Mouse (Mus musculus): ENCODE results near the gene Tpsb2. TPM values are rescaled to one million over a fixed set of nuclear protein-coding genes. Genes with fewer than 3 reads are reported as not detected.

Tpsb2 gene
- total RNA-seq, 2 experiments from 2014 or later: not detected

DNA sequence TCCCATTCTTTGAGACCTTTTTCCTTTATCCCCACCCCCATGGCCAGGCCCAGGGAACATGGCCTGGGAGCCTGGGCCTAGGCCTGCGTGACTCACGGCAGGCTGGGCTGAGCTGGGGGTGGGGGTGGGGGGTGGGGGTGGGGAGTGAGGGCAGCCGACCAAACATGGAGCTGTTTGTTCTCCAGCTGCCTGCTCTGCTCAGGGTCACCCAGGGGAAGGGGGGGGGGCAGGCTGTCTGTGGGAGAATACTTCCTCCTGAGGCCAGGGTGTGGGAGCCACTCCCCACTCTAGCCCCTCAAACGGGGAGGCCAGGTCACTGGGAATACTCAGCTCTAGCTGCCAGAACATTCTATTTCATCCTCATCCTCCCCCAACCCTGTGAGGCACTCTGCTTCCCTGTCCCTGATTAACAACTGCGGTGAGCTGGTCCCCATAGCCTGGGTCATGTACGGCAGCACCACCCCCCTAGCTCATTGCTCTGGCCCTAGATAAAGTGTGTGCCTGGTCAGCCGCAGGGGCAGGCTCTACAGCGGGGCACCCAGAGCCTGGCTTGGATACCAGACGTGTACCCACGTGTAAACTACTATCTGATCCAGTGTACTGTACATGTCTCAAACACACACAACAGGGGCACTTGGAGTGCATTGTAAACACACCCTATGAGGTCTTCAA lies 39.3 kb downstream of the Tpsb2 start:
- no peak for ATAC-seq (replicated peaks; ENCODE audit: low FRiP score, poor library complexity, severe bottlenecking)

DNA sequence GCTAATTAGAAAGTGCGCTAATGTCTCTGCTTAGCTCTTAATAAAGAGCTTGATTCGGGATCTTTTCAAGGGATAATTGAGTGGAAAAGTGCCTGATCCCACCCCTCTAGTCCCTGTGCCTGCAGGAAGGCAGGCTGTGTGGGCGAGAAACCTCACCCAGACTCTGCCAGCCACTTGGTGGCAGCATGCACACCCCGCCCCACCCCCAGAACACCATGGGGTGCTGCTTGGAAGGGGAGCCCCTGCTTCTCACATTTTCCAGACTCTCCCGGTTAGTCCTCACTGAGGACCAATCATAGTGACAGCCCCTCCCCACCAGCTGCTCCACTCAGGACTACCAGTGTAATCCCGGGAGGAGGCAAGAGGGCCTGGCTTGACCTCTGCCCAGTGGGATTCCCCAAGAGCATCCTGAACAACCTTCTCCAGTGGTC lies 39.9 kb downstream of the Tpsb2 start:
- no peak for ATAC-seq (replicated peaks; ENCODE audit: low FRiP score, poor library complexity, severe bottlenecking)

DNA sequence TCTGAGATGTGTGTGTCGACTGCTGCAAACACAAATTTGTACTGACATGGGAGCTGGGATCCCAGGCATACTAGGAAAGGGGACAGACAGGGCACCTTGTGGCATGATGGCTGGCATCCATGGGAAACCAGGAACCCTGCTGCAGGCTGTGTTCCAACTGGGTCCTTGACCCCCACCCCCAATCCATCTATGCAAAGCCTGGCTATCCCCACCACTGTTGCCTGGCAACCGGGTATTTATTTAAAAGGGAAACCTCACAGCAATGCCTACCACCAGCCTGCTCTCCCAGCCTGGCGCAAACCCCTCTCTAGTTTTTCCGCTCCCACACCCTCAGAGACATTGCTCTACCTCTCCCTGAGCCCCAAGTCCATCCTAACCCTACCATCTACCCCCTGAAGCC lies 41.2 kb downstream of the Tpsb2 start:
- no peak for ATAC-seq (replicated peaks; ENCODE audit: low FRiP score, poor library complexity, severe bottlenecking)

DNA sequence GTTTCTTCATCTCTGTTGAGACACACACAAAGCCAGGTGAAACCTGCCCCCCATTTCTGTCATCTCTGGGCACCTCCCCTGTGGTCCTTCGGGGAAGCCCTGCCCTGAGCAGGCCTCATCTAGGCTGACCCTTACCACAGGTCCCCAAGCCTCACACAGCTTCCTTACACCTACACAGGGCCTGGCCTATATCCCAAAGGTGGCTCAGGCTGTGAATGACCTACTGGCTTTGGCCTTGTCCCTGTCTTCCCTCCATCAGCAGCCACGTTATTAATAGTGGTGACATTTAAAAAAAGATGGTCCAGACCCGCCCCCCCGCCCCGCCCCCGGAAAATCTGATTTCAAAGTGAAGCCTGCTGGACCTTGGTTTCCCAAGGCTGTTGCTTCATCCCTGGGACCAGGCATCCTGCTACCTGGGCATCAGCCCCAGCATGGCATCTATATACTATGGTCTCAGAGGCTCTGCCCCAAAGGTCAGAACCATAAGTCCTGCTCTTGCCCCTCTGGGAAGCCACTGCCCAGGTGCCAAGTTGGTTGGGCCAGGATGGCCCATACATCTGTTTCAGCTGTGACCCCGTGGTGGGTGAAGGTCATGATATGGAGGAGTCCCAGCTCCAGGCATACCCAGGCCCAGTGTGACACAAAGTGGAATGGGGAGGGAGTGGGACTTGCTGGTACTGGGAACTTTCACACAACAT lies 42.3 kb downstream of the Tpsb2 start:
- ATAC-seq (replicated peaks; ENCODE audit: low FRiP score, poor library complexity, severe bottlenecking): no peak

DNA sequence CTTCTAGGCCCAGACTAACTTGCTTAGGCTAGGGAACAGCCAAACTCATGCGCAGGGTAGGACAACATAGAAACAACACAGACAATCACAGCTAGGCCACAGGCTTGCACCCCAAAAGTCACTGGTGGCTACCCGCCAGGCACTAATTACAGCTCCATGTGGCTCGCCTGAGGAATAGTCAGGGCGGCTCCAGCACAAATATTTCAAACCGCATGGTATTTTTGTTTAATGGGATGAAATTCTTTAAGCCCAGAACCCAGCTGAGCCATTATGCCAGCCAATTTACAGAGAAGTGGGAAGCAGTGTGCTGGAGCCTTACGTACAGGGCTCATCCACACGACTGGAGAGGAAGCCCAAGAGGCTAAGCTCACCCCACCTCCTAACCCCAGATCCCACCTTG lies 43.5 kb downstream of the Tpsb2 start:
- no peak for ATAC-seq (replicated peaks; ENCODE audit: low FRiP score, poor library complexity, severe bottlenecking)

DNA sequence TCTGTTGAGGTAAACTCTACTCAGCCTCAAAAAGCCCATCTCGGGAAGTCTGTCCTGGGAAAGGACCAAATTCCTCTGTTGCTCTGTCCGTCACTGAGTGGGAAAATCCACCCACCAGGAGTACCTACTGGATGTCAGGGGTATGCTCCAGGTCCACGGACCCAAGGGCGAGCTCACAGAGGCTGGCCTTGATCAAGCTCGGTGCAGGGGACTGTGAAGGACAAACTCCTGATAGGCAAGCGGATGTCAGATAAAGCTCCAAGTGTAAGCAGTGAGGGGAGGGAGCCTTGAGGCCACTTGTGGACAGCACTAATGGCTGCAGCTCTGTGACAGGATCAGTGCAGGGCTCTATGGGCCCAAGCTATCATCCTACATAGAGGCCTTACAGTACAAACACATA lies 44.1 kb downstream of the Tpsb2 start:
- no peak for ATAC-seq (replicated peaks; ENCODE audit: low FRiP score, poor library complexity, severe bottlenecking)

DNA sequence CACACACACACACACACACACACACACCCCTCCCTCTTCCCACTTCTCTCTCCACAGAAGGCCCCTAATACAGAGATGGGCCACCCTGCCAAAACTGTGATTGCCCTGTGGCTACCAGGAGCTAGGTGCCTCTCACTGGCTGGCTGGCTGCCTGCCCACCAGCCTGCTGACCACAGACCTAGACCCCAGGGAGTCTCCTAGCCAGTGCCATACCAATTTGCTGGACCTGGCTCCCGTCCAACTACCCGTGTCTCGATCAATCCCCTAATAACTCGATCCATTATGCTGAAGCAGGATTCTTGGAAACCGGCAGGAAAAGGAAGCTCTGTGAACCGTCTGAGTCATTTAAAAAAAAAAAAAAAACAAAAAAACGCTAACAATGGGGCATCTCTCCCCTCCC lies 44.7 kb downstream of the Tpsb2 start:
- ATAC-seq (replicated peaks; ENCODE audit: low FRiP score, poor library complexity, severe bottlenecking): no peak

DNA sequence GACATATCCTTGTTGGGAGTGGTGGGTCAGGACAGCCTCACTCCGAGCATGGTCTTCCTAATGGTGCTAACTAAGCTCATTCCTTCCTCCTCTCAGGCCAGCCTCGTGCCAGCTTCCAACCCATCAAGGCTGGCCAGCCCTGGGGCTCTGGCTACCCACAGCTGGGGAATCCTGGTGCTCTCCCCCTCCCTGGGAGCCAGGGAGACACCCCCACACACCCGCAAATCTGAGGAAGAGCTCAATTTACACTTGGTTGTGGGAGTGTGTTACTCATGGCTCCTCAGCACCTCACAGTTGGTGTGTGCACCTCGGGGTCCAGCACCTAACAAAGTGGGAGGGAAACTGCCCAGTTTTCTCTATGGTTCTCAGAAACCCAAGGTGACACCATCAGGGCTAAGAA lies 45.1 kb downstream of the Tpsb2 start:
- ATAC-seq (replicated peaks; ENCODE audit: low FRiP score, poor library complexity, severe bottlenecking): no peak

DNA sequence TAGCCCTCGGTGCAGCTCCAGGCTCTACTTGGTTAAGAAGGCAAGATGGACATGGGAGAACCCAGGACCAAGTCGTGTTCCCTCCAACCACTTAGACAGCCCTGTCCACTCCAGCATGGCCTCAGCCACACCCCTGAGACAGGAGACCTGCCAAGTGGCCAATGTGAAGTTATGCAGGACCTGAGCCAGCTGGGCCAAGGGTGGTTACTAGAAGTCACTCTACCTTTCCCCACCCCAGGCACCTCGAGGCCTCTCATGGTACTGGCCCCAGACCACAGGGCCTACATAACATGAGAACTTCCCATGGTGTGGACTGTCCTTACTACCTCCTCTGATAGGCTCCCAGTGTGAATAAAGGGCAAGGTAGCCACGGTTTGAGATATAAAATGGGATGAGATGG lies 48.1 kb downstream of the Tpsb2 start:
- ATAC-seq (replicated peaks; ENCODE audit: low FRiP score, poor library complexity, severe bottlenecking): 0 out of 2 replicates have a peak, but pooled peaks have one; percentile 10

DNA sequence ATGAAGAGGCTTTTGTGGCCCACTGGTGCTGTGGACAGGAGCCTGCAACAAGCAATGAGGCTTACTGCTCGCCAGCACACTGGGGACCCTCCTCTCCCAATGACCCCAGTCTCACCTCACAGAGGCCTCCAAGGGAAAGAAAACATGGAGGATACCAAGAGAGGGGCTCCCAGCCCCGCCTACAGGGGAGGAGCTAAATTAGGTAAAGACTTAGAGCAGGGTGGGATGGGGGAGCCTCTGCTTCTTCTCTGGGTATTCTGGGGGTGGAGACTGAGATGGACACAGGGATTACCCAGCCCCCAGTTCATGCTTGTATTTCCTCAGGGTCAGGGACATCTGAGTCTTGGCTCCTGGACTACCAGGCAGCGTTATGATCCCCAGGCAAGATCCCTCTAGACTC lies 48.8 kb downstream of the Tpsb2 start:
- no peak for ATAC-seq (replicated peaks; ENCODE audit: low FRiP score, poor library complexity, severe bottlenecking)

DNA sequence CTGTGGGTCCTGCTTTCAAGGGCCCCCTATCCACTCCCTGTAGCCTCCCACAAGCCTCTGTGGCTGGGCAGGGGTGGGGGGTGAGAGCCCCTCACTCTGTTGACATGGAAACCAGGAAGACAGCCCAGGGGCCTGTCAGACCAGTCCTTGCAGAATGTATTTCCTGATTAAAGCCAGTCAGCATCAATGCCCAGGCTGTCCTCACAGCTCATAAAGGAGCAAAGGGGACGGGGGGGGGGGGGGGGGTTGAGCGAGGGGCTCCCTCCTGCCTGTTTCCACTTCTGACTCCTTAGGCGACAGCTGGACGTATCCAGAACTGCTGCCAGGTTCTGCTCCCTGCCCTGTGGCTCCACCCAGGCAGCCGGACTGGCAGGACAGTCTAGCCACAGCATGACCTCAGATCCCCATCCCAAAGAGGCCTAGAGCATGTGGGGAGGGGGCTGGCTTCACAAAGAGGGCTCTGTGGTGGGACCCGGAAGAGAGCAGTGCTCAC lies 49.4 kb downstream of the Tpsb2 start:
- no peak for ATAC-seq (replicated peaks; ENCODE audit: low FRiP score, poor library complexity, severe bottlenecking)

DNA sequence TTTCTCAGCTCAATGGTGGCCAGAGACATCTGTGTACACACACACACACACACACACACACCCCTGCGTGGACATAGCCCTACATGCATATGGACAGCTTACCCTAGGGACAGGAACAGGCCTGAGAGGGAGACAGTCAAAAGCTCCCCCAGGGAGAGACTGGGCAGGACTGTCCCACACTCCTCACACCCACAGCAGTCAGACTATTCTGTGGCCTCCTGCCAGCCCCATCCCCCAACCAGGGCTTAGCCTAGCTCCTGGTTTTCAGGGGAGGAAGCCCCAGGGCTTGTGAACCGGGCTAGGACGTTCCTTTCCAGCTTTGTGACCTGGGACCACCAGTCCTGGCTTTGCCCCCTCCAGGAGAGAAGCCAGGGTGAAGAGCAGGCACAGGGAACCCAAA lies 50.1 kb downstream of the Tpsb2 start:
- ATAC-seq (replicated peaks; ENCODE audit: low FRiP score, poor library complexity, severe bottlenecking): no peak

DNA sequence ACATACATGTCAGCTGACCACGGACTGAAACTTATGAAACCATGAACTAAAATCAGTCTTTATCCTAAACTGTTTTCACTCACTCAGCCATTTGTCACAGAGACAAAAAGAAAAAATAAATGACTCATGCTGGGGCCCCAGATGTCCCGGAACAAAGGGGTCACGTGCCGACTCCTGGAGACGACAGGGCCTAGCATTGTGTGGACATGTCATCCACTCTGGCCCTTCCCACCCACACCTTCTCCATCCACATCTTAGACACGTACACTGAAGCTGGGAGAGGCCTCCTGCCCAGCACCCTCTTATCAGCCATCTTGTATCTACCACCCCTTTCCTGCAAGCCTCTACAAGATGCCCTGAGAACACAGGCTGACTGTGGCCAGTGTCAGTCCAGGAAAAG lies 51.9 kb downstream of the Tpsb2 start:
- no peak for ATAC-seq (replicated peaks; ENCODE audit: low FRiP score, poor library complexity, severe bottlenecking)

Other genes with a start within 250 kb of the Tpsb2 start
- gene Ptx4, start 245.5 kb upstream of the Tpsb2 start, total RNA-seq (2015; ENCODE audit: low replicate concordance): not detected in 2 replicates
- not detected in 2 replicates for gene Ptx4, start 245.5 kb upstream of the Tpsb2 start, total RNA-seq (2017; ENCODE audit: low replicate concordance)
- gene Clcn7, start 232.9 kb upstream of the Tpsb2 start, total RNA-seq (2015; ENCODE audit: low replicate concordance): 17.3 and 23.1 TPM in 2 replicates
- gene Clcn7, start 232.9 kb upstream of the Tpsb2 start, total RNA-seq (2017; ENCODE audit: low replicate concordance): 20.0 and 22.6 TPM in 2 replicates
- not detected in 2 replicates for gene Ccdc154, start 203.8 kb upstream of the Tpsb2 start, total RNA-seq (2015; ENCODE audit: low replicate concordance)
- gene Ccdc154, start 203.8 kb upstream of the Tpsb2 start, total RNA-seq (2017; ENCODE audit: low replicate concordance): 2.6 TPM in 1 of 2 replicates, not detected in the other
- gene Gm38655, start 190.8 kb upstream of the Tpsb2 start, total RNA-seq (2015; ENCODE audit: low replicate concordance): not detected in 2 replicates
- not detected in 2 replicates for gene Gm38655, start 190.8 kb upstream of the Tpsb2 start, total RNA-seq (2017; ENCODE audit: low replicate concordance)
- 5.0 and 7.9 TPM in 2 replicates for gene BC003965, start 181.8 kb upstream of the Tpsb2 start, total RNA-seq (2015; ENCODE audit: low replicate concordance)
- gene BC003965, start 181.8 kb upstream of the Tpsb2 start, total RNA-seq (2017; ENCODE audit: low replicate concordance): 2.0 and 3.5 TPM in 2 replicates
- 28.8 and 41.9 TPM in 2 replicates for gene Unkl, start 177.9 kb upstream of the Tpsb2 start, total RNA-seq (2015; ENCODE audit: low replicate concordance)
- 29.3 and 36.7 TPM in 2 replicates for gene Unkl, start 177.9 kb upstream of the Tpsb2 start, total RNA-seq (2017; ENCODE audit: low replicate concordance)
- gene Gnptg, start 126.2 kb upstream of the Tpsb2 start, total RNA-seq (2015; ENCODE audit: low replicate concordance): 10.5 and 13.8 TPM in 2 replicates
- 5.8 and 8.4 TPM in 2 replicates for gene Gnptg, start 126.2 kb upstream of the Tpsb2 start, total RNA-seq (2017; ENCODE audit: low replicate concordance)
- 2.9 TPM in 1 of 2 replicates, not detected in the other for gene Tsr3, start 126.1 kb upstream of the Tpsb2 start, total RNA-seq (2015; ENCODE audit: low replicate concordance)
- 3.1 and 6.5 TPM in 2 replicates for gene Tsr3, start 126.1 kb upstream of the Tpsb2 start, total RNA-seq (2017; ENCODE audit: low replicate concordance)
- gene Baiap3, start 109.9 kb upstream of the Tpsb2 start, total RNA-seq (2015; ENCODE audit: low replicate concordance): not detected in 2 replicates
- not detected in 2 replicates for gene Baiap3, start 109.9 kb upstream of the Tpsb2 start, total RNA-seq (2017; ENCODE audit: low replicate concordance)
- 197 and 220 TPM in 2 replicates for gene Ube2i, start 91.7 kb upstream of the Tpsb2 start, total RNA-seq (2015; ENCODE audit: low replicate concordance)
- gene Ube2i, start 91.7 kb upstream of the Tpsb2 start, total RNA-seq (2017; ENCODE audit: low replicate concordance): 152 and 166 TPM in 2 replicates
- gene Prss34, start 67.9 kb upstream of the Tpsb2 start, total RNA-seq (2015; ENCODE audit: low replicate concordance): 101 and 104 TPM in 2 replicates
- 38.0 and 42.1 TPM in 2 replicates for gene Prss34, start 67.9 kb upstream of the Tpsb2 start, total RNA-seq (2017; ENCODE audit: low replicate concordance)
- 2.5 TPM in 1 of 2 replicates, not detected in the other for gene Prss28, start 57.7 kb upstream of the Tpsb2 start, total RNA-seq (2015; ENCODE audit: low replicate concordance)
- gene Prss28, start 57.7 kb upstream of the Tpsb2 start, total RNA-seq (2017; ENCODE audit: low replicate concordance): not detected in 2 replicates
- not detected in 2 replicates for gene Prss29, start 47.7 kb upstream of the Tpsb2 start, total RNA-seq (2015; ENCODE audit: low replicate concordance)
- gene Prss29, start 47.7 kb upstream of the Tpsb2 start, total RNA-seq (2017; ENCODE audit: low replicate concordance): not detected in 2 replicates
- not detected in 2 replicates for gene Tpsab1, start 20.7 kb upstream of the Tpsb2 start, total RNA-seq (2015; ENCODE audit: low replicate concordance)
- not detected in 2 replicates for gene Tpsab1, start 20.7 kb upstream of the Tpsb2 start, total RNA-seq (2017; ENCODE audit: low replicate concordance)
- not detected in 2 replicates for gene Tpsg1, start 3.0 kb downstream of the Tpsb2 start, total RNA-seq (2015; ENCODE audit: low replicate concordance)
- gene Tpsg1, start 3.0 kb downstream of the Tpsb2 start, total RNA-seq (2017; ENCODE audit: low replicate concordance): not detected in 2 replicates
- gene Cacna1h, start 67.5 kb downstream of the Tpsb2 start, total RNA-seq (2015; ENCODE audit: low replicate concordance): 10.5 TPM in 1 of 2 replicates, not detected in the other
- gene Cacna1h, start 67.5 kb downstream of the Tpsb2 start, total RNA-seq (2017; ENCODE audit: low replicate concordance): 0.91 and 2.3 TPM in 2 replicates
- gene Tekt4, start 88.3 kb downstream of the Tpsb2 start, total RNA-seq (2015; ENCODE audit: low replicate concordance): not detected in 2 replicates
- not detected in 2 replicates for gene Tekt4, start 88.3 kb downstream of the Tpsb2 start, total RNA-seq (2017; ENCODE audit: low replicate concordance)
- gene Sstr5, start 131.0 kb downstream of the Tpsb2 start, total RNA-seq (2015; ENCODE audit: low replicate concordance): not detected in 2 replicates
- gene Sstr5, start 131.0 kb downstream of the Tpsb2 start, total RNA-seq (2017; ENCODE audit: low replicate concordance): not detected in 2 replicates
- not detected in 2 replicates for gene Sox8, start 204.4 kb downstream of the Tpsb2 start, total RNA-seq (2015; ENCODE audit: low replicate concordance)
- gene Sox8, start 204.4 kb downstream of the Tpsb2 start, total RNA-seq (2017; ENCODE audit: low replicate concordance): not detected in 2 replicates
- gene Lmf1, start 212.8 kb downstream of the Tpsb2 start, total RNA-seq (2015; ENCODE audit: low replicate concordance): 2.9 and 3.4 TPM in 2 replicates
- 0.53 and 4.9 TPM in 2 replicates for gene Lmf1, start 212.8 kb downstream of the Tpsb2 start, total RNA-seq (2017; ENCODE audit: low replicate concordance)

Measured in erythroid progenitor cell, adult 5-6 weeks (primary cell).